In genomic region chr13:22019934-22020835, GRCm38 (mm10) we compare ENCODE assay signal across 8 mouse cellular contexts. TPM values are rescaled to one million over a fixed set of nuclear protein-coding genes. Genes with fewer than 3 reads are reported as not detected.
DNase-seq lines count a peak whose midpoint lies in the region; ATAC-seq lines count a peak whose summit lies in the region.

No protein-coding gene starts in this region.

- peak overlapping the region; percentile 65 for H3K27ac ChIP-seq in liver, embryonic 15.5 days (replicated peaks)
- H3K27ac ChIP-seq in stomach, embryonic 14.5 days (ENCODE audit: low read length), result no peak overlapping the region

- H3K4me1 ChIP-seq in liver, embryonic 15.5 days (replicated peaks), result peaks cover 28% of the 10 kb centered on the region
- no peaks in the 10 kb centered on the region for H3K4me1 ChIP-seq in stomach, embryonic 14.5 days (ENCODE audit: control insufficient read depth, insufficient read depth, low read length)

- H3K9me3 ChIP-seq in liver, embryonic 15.5 days (replicated peaks), result no peaks in the 10 kb centered on the region
- H3K9me3 ChIP-seq in stomach, embryonic 14.5 days (ENCODE audit: control insufficient read depth, low read depth, low read length), result no peaks in the 10 kb centered on the region; the same call in 1 of the 2 replicates

- peak overlapping the region; percentile 63 for H3K4me3 ChIP-seq in liver, embryonic 15.5 days (replicated peaks)
- H3K4me3 ChIP-seq in stomach, embryonic 14.5 days (ENCODE audit: low read depth, low read length), result peak overlapping the region; percentile 50

- H3K36me3 ChIP-seq in liver, embryonic 15.5 days (replicated peaks), result no peaks in the 10 kb centered on the region
- no peaks in the 10 kb centered on the region for H3K36me3 ChIP-seq in stomach, embryonic 14.5 days (ENCODE audit: control insufficient read depth, insufficient read depth, low read length)

- intact Hi-C loops in gastrocnemius, postnatal 36 days (cut with DNase I), result loop anchor here (2.0 to 10.0 kb wide), 3 partner anchors 45 to 1427 kb away; no protein-coding TSS in a partner anchor

- H3K4me2 ChIP-seq in liver, embryonic 15.5 days, result peak overlapping the region; percentile 85
- peak overlapping the region; percentile 81 for H3K4me2 ChIP-seq in stomach, embryonic 14.5 days (replicated peaks; ENCODE audit: low read depth, low read length)

- peaks cover 7% of the 10 kb centered on the region for H3K27me3 ChIP-seq in liver, embryonic 15.5 days
- H3K27me3 ChIP-seq in stomach, embryonic 14.5 days (ENCODE audit: control insufficient read depth, insufficient read depth, low read length), result 0 out of 2 replicates have a peak, but pooled peaks cover 6% of the 10 kb centered on the region

- peak; percentile 24 for DNase-seq in kidney, adult 18-20 months
- DNase-seq in kidney, postnatal 14 days, result no peak
- DNase-seq in gastrocnemius, postnatal 36 days, result no peak
- no peak for DNase-seq in layer of hippocampus, postnatal 14 days (ENCODE audit: low spot score in 2 of 2)

- ATAC-seq in common myeloid progenitor, adult 5-6 weeks (replicated peaks; ENCODE audit: low read depth, poor library complexity, severe bottlenecking), result peak; percentile 58
- ATAC-seq in hematopoietic stem cell, adult 5-6 weeks (replicated peaks in 1 of 2; ENCODE audit: insufficient read depth in 1 of 2, low FRiP score in 2 of 2, low TSS enrichment in 1 of 2, low read depth in 1 of 2, poor library complexity in 2 of 2, severe bottlenecking in 2 of 2), result peak; percentile 36 to 39; a peak in 2 of 4 replicates
- peak; percentile 70 for ATAC-seq in liver, embryonic 15.5 days (ENCODE audit: insufficient read depth)
- ATAC-seq in stomach, embryonic 14.5 days (ENCODE audit: insufficient number of reproducible peaks, insufficient read depth, low FRiP score, low read depth), result no peak

- peak overlapping the region; percentile 65 for H3K9ac ChIP-seq in liver, embryonic 15.5 days
- peak overlapping the region; percentile 30 for H3K9ac ChIP-seq in stomach, embryonic 14.5 days (replicated peaks; ENCODE audit: low read depth, low read length)

- WGBS in liver, embryonic 15.5 days (ENCODE audit: insufficient replicate concordance), result under 1% methylated on average over 44 of the region's 44 CpGs
- WGBS in stomach, embryonic 14.5 days, result 1% methylated on average over 44 of the region's 44 CpGs

RNA-seq across cellular contexts. Expression of gene Prss16, which starts 10.6 kb away (rescaled TPM):
- total RNA-seq in common myeloid progenitor, adult 5-6 weeks (2017), result 0.73 and 5.5 TPM in 2 replicates
- total RNA-seq in hematopoietic stem cell, adult 5-6 weeks (2017), result 0.84 and 1.1 TPM in 2 replicates
- polyA plus RNA-seq in liver, embryonic 15.5 days (2015; fragmentation: Nextera tagmentation; extraction: Ambion mirVana), result 0.62 and 1.0 TPM in 2 replicates
- polyA plus RNA-seq in stomach, embryonic 14.5 days (2014; fragmentation: Nextera tagmentation; extraction: Ambion mirVana), result 0.15 and 0.75 TPM in 2 replicates
- total RNA-seq in gastrocnemius, postnatal 36 days (2021), result 1 to 10 TPM in 1 of 2 experiments, not detected in 1; 5.4 TPM
- total RNA-seq in layer of hippocampus, postnatal 14 days (2021), result under 1 TPM in 1 of 2 experiments, not detected in 1; 0.46 TPM

RNA-seq across cellular contexts. Expression of gene Hist1h2ah, which starts 15.2 kb away (rescaled TPM):
- 208 and 989 TPM in 2 replicates for total RNA-seq in common myeloid progenitor, adult 5-6 weeks (2017)
- 573 and 874 TPM in 2 replicates for total RNA-seq in hematopoietic stem cell, adult 5-6 weeks (2017)
- polyA plus RNA-seq in liver, embryonic 15.5 days (2015; fragmentation: Nextera tagmentation; extraction: Ambion mirVana), result 9.5 and 11.4 TPM in 2 replicates
- 10.3 and 12.7 TPM in 2 replicates for polyA plus RNA-seq in stomach, embryonic 14.5 days (2014; fragmentation: Nextera tagmentation; extraction: Ambion mirVana)
- 10 to 100 TPM; 12.2 to 13.3 TPM for total RNA-seq in gastrocnemius, postnatal 36 days (2021)
- 10 to 100 TPM; 60.0 to 62.5 TPM for total RNA-seq in layer of hippocampus, postnatal 14 days (2021)

RNA-seq across cellular contexts. Expression of gene Hist1h2bk, which starts 15.5 kb away (rescaled TPM):
- 1,449 and 1,731 TPM in 2 replicates for total RNA-seq in common myeloid progenitor, adult 5-6 weeks (2017)
- 735 and 845 TPM in 2 replicates for total RNA-seq in hematopoietic stem cell, adult 5-6 weeks (2017)
- 4.4 and 5.4 TPM in 2 replicates for polyA plus RNA-seq in liver, embryonic 15.5 days (2015; fragmentation: Nextera tagmentation; extraction: Ambion mirVana)
- 7.0 and 7.5 TPM in 2 replicates for polyA plus RNA-seq in stomach, embryonic 14.5 days (2014; fragmentation: Nextera tagmentation; extraction: Ambion mirVana)
- total RNA-seq in gastrocnemius, postnatal 36 days (2021), result 10 to 100 TPM; 10.8 to 26.5 TPM
- total RNA-seq in layer of hippocampus, postnatal 14 days (2021), result 10 to 100 TPM; 22.2 to 42.1 TPM

RNA-seq across cellular contexts. Expression of gene Hist1h4i, which starts 21.0 kb away (rescaled TPM):
- total RNA-seq in common myeloid progenitor, adult 5-6 weeks (2017), result 106 and 144 TPM in 2 replicates
- 41.9 and 76.5 TPM in 2 replicates for total RNA-seq in hematopoietic stem cell, adult 5-6 weeks (2017)
- polyA plus RNA-seq in liver, embryonic 15.5 days (2015; fragmentation: Nextera tagmentation; extraction: Ambion mirVana), result 40.8 and 42.0 TPM in 2 replicates
- 19.1 and 22.4 TPM in 2 replicates for polyA plus RNA-seq in stomach, embryonic 14.5 days (2014; fragmentation: Nextera tagmentation; extraction: Ambion mirVana)
- 10 to 100 TPM; 28.7 to 30.9 TPM for total RNA-seq in gastrocnemius, postnatal 36 days (2021)
- 10 to 100 TPM; 42.3 to 60.3 TPM for total RNA-seq in layer of hippocampus, postnatal 14 days (2021)

RNA-seq across cellular contexts. Expression of gene Hist1h2ag, which starts 22.6 kb away (rescaled TPM):
- 689 and 693 TPM in 2 replicates for total RNA-seq in common myeloid progenitor, adult 5-6 weeks (2017)
- total RNA-seq in hematopoietic stem cell, adult 5-6 weeks (2017), result 548 and 583 TPM in 2 replicates
- 13.0 and 22.6 TPM in 2 replicates for polyA plus RNA-seq in liver, embryonic 15.5 days (2015; fragmentation: Nextera tagmentation; extraction: Ambion mirVana)
- 43.8 and 54.9 TPM in 2 replicates for polyA plus RNA-seq in stomach, embryonic 14.5 days (2014; fragmentation: Nextera tagmentation; extraction: Ambion mirVana)
- 10 to 100 TPM in 1 of 2 experiments, 1 to 10 TPM in 1; 8.7 to 11.6 TPM for total RNA-seq in gastrocnemius, postnatal 36 days (2021)
- 10 to 100 TPM; 26.7 to 27.2 TPM for total RNA-seq in layer of hippocampus, postnatal 14 days (2021)

Comparison
In these comparisons a context has a peak if more than half of its experiments do, and no peak if none do; other contexts are left out.
1. RNA of gene Hist1h2bk, which starts 15.5 kb away (total RNA-seq): 1,449 to 1,731 TPM in common myeloid progenitor, adult 5-6 weeks and 735 to 845 TPM in hematopoietic stem cell, adult 5-6 weeks; 22.2 to 42.1 TPM in layer of hippocampus, postnatal 14 days and 10.8 to 26.5 TPM in gastrocnemius, postnatal 36 days; every median in the first group is over 10 times any median in the second.